Mouse (Mus musculus): Measurements from ENCODE around the gene Cabcoco1.

Gene Cabcoco1

DNA sequence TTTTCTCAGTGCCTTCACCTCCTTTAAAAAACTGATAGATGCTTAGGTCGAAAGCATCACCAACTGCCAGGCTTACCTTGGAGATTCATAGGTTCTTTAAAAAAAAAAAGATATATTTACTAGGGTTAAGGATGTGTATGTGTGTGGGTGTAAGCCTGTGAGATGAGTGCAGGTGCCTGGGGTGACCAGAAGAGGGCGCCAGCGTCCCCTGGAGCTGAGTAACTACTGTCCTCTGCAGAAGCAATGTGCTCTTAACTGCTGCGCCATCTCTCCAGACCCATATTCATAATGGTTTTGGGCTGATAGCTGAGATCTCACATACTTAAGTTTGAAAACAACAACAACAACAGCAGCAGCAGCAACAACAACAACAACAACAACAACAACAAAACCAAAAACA is 35.5 kb downstream of the Cabcoco1 start:
- DNase-seq = no peak

DNA sequence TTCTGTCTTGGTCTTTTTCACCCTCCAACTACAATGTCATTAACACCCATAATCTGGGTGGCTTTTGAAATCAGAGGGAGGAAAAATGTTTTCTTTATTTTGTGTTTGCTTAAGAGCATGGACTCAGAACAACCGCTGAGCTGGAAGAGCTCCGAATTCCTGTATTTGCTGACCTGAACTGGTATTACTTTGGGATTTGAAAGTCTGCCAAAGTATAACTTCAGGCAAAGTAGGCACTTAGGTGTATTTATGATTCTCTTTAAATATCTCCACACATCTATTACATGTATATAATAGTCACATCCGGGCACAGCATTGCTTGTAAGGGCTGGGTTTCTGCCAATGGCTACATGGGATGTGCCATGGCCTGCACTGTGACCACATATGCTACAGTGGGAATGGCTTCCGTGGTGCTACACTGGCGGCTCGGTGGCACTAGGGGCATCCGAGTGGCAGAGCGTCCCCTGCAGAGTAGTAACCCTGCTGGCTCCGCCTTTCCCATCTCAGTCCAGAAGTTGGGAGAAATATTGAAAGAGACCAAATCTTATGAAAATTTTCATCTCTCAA is 37.0 kb downstream of the Cabcoco1 start:
- no peak for DNase-seq

DNA sequence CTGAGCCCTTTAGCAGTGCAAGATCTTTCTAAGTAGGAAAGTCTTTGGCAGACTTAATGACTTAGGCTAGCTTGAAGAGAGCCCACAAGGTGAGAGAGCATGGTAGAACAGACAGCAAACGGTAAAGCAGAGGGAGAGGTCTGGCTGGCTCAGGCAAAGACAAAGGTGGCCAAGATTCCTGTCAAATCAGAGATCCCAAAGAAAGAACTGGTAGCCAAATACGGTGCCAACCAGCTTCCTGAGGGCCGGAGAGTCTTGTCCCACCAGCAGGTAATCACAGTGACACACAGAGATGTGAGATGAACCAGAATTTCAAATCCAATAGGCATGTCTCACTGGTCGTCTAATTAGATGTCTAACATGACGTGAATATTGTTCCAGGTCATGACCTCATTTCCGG is 40.6 kb downstream of the Cabcoco1 start:
- DNase-seq = no peak

DNA sequence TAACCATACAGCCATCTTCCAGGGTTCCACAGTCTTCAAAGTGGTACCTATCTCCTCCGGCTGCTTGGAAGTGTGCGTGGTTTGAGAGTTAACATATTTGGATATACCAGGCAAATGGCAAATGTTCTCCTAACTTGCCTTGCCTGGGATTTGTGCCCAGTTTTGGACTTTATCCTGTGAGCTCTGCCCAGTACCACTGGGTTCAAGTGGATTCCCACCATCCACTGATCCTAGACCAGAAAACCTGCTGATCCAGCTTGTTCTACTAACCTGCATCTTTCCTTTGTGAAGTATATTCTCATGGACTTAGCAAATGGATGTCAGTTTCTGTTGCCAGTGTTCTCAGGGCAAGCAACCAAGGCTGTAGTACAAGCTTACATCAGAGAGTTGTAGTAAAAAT is 46.5 kb downstream of the Cabcoco1 start:
- DNase-seq = no peak

DNA sequence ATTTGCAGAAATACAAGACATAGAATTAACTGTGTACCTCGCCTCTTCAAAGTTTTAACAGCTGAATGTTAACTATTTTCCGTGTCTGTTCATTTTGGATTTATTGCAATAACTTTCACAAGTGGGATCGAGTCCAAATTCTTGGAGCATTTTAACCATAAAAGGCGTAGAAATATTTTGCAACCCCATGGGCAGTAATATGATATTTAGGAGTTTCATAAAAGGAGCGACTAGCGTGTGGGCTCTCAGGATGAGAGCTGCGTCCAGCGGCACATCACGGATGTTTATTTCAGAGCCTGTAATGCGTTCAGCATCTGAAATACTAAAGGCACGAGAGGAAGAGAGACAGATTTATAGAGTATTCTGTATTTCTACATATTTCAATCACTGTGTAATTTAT is 50.1 kb downstream of the Cabcoco1 start:
- no peak for DNase-seq

DNA sequence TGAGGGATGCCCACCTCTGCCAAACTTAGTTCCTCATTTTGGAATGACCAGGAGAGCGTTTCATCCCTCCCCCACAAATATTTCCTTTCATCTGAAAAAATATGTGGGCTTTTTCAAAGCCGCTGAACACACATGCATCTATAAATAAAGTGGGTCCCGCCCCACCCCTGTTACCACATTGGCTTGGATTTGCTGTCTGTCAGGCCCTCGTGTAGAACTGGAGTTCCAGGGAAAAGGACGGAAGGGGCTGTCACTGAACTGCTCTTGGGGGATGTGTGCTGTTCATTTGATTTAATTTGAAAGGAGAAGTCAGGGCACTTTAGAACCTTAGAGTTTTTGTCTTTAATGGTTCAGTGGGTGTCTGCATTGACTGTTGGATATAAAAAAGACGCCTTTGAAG is 50.9 kb downstream of the Cabcoco1 start:
- no peak for DNase-seq

DNA sequence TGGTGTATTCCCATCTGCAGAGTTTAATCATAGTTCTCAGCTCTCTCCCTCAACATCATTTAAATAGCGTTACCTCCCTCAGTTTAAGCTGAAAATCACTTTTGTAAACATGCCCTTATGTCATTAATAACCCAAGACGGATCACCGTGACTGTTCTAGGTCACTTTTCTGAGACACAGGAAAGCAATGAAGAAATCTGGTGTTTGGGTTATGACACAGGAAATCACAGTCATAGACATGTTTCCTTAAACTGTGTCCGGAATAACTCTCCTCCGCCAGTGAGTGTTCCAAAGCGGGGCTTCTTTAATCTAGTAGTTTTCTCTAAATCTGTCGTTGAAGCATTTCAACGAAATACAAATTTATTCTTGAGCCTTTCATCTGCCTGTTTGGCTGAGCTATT is 68.9 kb downstream of the Cabcoco1 start:
- no peak for DNase-seq

DNA sequence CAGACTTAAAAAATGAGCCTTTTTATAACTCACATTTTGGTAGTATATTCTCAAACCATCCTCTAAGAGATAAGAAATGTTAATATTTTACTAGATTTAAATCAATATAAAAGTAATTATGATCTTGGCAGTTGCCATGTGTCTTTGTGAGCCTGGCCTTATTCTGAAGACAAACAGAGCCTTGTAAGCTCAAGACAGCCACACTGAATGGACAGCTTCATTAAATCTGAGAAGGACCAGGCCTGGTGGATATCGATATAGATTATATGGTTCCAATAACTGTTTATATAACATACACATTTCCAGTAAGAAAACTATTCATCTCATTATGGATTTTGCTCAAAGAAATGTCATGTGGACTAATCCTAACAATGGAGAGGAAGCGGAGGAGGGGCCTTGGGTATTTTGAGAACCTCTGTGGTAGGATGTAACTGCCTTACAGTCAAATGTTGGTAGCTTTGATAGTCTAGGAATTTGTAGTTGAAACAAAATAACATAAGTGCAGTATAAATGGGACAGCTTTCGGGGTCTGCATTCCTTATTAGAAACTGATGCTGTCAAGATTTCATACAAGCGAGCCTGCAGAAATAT is 75.9 kb downstream of the Cabcoco1 start:
- DNase-seq = no peak

DNA sequence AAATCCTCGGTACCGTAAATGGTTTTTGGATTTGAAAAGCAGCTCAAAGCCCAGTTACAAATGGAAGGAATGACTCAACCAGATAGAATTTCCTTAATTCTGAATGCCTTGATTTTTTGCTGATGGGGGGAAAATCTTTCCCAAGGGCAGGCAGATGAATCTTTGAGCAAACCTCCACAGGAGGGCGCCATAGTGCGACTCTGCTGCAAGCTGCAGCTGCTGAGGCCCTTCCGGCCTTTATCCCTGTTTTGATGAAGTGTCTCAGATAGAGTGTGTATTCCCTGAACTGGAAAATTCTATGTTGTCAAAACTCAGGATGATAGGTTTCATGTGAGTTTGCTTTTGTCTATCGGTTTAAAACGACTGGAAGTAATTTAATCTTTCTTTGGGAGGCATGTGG is 76.8 kb downstream of the Cabcoco1 start:
- no peak for DNase-seq

DNA sequence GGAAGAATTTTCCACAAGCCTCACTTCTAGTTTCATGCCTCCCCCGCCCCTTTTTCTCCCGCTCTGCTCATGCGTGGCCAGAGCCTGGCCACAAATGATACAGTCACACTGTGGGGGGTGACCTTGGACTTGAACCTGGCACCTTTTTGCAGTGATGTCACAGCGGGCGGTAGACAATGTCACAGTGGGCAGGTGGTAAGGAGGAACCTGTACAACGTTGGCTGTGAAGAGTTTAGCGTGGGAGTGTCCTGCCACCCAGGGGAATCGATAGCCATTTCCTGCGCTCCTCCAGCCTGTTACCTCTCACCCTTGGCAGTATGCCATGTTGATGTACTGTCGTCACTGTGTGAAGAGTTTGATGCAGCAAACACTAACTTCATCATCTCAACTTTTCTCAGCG is 81.9 kb downstream of the Cabcoco1 start:
- no peak for DNase-seq

DNA sequence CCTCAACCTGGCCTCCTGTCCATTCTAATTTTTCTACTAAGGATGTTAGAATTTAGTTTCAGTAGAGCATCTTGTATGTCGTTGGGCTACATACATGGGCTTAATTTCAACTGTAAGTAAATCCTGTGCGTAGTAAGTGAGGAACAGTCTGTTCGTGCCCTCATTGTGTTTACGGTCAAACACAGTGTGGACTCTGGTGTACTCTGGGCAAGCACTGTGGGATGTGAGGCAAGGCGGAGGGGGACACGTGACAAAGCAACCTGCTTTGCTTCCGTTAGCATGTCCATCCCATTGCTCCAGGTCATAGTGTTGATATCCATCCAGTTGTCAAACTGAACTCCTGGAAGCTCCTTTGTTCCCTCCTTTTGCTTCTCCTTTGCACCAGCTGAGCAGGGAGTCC is 84.7 kb downstream of the Cabcoco1 start:
- no peak for DNase-seq

DNA sequence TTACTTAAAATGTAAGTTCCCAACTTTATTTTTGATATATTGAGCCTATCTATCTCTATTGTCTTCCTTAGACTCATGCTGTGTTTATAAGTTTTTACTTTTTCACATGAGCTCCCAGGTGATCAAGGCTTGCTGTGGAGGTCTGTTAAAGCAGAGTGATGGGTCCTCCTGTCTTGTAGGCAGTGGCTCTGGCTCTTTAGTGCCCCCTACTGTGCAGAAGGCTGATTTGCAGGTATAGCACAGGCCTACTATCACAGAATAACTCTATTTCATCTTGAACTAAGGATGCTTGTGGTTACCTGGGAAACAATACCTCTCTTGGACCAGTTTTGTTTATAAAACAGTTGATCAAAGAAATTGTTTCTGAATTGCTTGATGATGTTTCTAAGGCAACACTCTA is 87.2 kb downstream of the Cabcoco1 start:
- DNase-seq = no peak

DNA sequence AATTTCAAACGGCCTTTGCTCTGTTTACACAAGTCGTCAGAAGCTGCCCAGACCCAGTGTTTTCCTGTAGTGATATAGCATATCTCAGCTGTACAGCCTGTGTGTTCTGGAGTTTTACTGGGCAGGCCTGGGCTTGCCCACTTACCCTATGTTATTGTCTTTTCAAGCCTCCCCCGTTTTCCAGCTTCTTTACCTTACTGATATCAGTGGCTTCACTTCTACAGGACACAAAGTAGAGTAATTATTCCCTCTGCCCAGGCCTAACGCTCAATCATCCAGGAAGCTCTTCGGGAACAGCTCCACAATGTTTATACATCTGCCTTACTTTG is 94.9 kb downstream of the Cabcoco1 start:
- no peak for DNase-seq

DNA sequence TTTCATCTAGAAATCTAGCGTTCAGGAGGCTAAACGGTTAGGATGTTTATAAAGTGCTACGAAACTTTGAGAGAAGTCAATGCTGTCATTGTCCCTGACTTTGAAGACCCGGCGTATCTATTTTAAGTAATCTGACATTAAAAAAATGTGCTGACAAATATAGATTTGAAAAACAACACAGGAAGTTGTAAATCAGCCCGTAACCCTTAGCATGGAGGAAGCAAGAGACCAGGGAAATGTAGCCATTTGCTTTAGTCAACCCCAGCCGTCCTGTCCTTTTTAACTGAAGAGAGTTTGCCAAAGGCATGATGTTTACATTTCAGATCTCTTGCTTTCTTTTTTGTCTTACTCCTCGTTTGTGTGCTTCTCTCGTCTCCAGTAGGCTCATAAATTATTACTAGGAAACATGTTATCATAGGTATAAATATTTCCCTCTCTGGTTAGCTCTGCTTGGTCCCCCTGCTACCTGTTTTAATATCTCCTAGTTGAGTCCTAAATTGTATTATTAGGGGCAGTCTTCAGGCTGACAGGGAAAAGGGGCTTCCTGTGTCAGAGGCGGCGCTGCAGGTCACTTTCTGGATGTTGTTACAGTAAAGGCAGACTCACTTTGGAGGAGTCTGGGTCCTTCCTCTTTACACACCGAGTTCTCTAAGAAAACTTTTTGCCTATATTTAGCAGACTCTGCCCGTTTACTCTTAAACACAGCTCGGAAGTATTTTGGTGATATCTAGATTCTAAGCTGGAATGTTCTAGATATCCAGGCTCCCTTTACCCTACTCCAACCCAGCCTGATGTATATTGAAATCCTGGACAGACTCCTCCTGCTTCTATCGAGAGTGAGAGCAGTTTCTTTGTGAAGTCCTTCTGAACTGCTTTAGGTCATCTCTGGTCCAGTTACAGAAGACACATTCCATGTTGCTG is 95.6 kb downstream of the Cabcoco1 start:
- no peak for DNase-seq

DNA sequence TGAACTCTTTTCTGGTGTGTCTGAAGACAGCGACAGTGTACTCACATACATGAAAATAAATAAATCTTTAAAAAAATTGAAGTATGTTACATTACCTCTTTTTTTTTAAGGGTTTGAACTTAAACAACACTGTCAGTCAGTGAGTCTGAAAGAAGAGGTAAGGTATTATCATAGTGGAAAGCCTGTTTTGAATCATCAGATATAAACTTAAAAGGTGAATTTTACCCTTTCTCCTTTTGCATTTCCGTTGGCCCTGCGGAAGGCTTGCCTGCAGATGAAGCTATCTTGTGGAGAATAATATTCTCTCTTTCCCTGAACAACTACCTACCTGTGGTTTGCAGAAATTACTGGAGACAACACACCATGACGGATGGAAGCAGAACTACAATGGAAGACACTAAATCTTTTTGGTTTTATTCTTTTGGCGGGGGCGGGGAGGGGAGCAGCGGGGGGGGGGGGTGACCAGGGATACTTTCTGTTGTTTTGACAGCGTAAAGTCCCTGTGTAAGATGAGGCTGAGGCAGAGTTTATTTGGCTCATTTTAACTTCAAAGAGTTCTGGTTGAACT is 96.4 kb downstream of the Cabcoco1 start:
- DNase-seq = no peak

DNA sequence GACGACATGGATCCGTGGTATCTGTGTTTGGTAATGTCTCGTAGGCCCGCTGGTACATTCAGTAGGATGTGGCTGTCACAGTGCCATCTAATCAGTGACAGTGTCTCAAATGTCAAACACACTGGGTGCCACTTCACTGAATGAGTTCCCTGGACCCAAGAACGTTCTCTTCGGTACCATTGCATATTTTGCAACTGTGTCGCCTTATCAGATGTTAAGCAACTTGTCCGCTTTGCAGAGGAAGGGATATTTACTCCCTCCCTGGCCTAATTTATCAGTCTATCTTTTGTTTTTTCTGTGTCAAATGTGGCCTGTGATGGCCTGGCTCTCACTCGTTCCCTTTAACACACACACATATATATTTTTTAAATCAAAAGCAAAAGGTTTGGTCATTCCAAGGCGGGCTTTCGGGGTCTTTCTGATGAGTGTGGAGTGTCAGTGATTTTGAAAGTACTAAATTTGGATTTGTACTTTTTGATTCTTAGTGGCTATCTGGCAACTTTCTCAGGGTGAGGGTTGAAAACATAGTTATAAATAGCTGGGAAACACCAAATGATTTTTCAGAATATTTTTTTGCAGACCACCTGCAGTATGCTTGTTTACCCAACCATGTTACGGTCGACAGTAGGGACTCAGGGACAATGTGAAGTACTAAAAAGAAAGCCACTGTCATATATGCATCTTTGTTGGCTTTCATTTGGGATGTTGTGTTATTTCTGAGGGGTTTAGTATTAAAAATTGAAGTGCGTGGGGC is 97.2 kb downstream of the Cabcoco1 start:
- no peak for DNase-seq

DNA sequence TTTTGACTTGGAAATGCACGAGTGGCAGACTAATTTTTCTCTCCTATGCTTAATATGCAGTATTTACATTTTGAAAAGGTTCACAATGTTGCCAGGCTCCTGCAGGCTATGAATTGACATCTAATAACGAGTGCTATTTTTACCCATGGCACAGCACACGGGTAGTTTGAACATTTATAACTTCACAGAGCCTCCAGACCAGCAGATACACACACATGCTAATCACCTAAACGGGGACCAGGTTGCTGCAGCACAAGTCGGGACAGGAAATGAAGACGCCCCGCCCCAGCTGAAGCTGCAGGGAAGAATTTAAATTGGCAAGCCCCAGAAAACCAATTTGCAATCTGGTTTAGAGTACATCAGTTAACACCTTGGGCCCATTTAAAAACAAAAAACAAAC is 98.6 kb downstream of the Cabcoco1 start:
- DNase-seq = no peak

DNA sequence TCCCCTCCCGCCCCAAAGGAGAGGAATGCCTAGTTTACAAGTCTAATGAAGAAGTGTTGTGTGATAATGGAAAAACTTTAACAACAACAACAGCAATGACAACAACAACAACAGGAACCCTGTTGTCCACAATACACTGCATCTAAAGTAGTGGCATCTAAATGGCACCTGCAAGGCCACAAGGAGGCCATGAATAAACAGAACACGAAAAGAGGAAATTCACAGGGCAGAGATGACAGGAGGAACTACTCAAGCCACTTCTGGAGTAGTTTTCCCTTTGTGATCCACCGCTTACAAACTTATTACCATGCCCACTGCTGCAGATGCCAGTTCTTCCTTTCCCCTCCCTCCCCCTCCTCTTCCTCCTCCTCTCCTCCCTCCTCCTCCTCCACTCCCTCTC is 99.0 kb downstream of the Cabcoco1 start:
- no peak for DNase-seq

DNA sequence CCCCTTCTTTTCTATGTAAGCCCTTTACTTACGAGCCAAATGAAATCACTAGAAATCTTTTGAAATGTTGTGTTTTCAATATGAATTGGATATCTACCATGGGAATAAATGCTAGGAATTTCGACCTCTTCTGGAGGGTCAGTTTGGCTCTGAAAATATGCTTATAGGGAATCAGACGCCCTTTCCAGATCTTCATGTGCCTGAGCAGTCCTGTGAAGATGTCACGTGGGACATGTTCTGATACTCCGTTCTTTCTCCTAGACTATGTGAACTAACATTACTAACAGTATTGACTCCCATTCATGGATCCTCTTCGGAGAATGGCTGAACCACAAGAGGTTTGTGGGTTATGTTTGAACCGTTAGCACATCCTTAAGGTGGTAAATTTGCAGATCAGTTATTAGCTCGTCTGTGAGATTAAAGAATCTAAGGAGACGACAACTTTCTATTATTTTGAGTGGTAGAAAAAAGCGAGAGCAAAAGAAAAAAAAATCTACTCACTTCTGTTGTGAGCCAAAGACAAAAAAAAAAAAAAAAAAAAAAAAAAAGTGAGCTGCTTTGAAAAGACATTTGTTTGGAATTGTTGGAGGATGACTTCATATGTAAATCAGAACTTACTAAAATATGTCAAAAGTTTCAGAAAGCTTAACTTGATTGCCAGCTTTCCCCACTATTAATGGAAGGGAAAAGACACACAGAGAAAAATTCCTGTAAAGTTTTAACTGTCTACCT is 99.6 kb downstream of the Cabcoco1 start:
- DNase-seq = no peak

DNA sequence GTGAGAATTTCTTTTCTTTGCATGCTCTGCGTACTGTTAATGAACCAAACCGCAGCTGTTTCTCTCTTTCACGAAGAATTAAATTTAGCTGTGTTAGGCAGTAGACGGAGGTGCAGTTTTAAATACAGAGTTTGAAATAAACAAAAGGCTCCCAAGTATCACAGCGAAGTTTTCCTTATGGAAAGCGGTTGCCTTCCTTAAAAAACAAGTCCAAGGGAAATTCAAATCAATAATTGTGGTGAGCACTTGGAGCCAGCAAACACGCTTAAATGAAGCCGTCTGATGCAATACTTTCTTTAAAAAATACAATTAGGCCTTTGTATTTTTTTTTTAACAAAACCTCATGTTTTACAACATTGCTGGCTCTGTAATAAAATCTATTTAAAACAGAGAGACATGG is 101.2 kb downstream of the Cabcoco1 start:
- no peak for DNase-seq

DNA sequence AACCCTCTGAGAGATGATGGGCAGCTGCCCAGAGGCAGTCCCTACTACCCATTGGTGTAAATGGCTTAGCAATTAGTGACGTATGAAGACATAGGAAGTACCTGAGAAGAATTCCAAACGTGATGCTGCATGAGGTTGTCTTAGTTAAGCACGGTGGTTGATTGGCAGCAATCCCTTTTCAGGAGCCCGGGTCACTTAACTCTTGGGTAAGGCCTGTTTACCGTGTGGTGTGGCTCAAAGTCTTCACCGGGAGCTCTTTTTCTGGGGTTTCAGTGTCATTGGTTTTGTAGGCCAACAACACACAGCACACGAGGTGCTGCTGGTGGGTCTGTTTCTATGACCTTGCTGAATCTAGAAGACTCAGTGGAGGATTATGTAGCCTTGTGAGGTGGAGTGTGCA is 105.9 kb downstream of the Cabcoco1 start:
- DNase-seq = no peak

DNA sequence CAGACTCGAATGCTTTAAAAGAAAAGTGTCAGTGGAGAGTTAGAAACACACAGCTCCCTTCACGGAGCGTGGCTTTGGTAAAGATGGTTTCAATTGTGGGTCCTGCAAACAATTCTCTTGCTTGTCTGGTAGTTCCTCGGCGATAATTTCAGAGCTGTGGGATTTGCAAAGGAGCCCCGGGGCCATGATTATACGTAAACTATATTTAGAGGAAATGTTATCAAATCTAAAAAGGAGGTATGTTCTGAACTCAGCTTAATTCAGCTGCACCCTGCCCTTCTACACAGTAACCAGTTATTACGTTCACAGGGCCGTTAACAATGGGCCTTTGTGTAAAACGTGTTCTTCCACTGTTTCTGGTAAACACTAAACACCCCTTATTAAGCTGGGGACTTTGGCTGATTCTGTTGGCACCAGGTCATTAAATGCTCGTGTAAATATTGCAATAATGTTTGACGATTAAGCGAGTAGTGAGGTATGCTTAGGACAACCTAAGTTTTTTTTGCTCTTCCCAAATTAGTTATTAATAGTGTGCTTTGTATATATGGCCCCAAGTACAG is 106.6 kb downstream of the Cabcoco1 start:
- no peak for DNase-seq
